Mouse (Mus musculus) limb, embryonic 15.5 days (tissue): ENCODE measurements around the gene Agpat4. TPM values are rescaled to one million over a fixed set of nuclear protein-coding genes. Genes with fewer than 3 reads are reported as not detected.
A peak's percentile ranks its signal among the peaks of the same experiment; 100 is the strongest.

Experiments used
- ATAC-seq: fragments of 200-750 bp; cut with Nextera tagmentation; 2 replicates; pipeline ENCODE4 v1.8.0; 2017; ENCODE audit warnings: low read depth, moderate TSS enrichment; ENCODE audit not compliant: insufficient number of reproducible peaks, low FRiP score, low TSS enrichment
- H3K27ac ChIP-seq: fragments of 300-500 bp; sonication (generic); 2 replicates; pipeline ENCODE4 v1.5.1; 2015; ENCODE audit warnings: moderate library complexity, mild to moderate bottlenecking, inconsistent platforms
- H3K27me3 ChIP-seq: fragments of 300-500 bp; sonication (generic); 2 replicates; pipeline ENCODE4 v1.6.1; 2015; ENCODE audit warnings: inconsistent platforms
- H3K36me3 ChIP-seq: fragments of 300-500 bp; sonication (generic); 2 replicates; pipeline ENCODE4 v1.6.1; 2015; ENCODE audit warnings: inconsistent platforms
- H3K4me1 ChIP-seq: fragments of 300-500 bp; sonication (generic); 2 replicates; pipeline ENCODE4 v1.6.1; 2015; ENCODE audit warnings: inconsistent platforms
- H3K4me2 ChIP-seq: fragments of 300-500 bp; sonication (generic); 2 replicates; pipeline ENCODE4 v1.6.1; 2015; ENCODE audit warnings: mild to moderate bottlenecking, inconsistent platforms
- H3K4me3 ChIP-seq: fragments of 300-500 bp; sonication (generic); 2 replicates; pipeline ENCODE4 v1.5.1; 2015; ENCODE audit warnings: mild to moderate bottlenecking, inconsistent platforms
- H3K9ac ChIP-seq: fragments of 300-500 bp; sonication (generic); 2 replicates; pipeline ENCODE4 v1.6.1; 2015; ENCODE audit warnings: inconsistent platforms
- H3K9me3 ChIP-seq: fragments of 300-500 bp; sonication (generic); 2 replicates; pipeline ENCODE4 v1.6.1; 2016; ENCODE audit warnings: inconsistent platforms
- WGBS: fragments of 180-500 bp; shearing (Covaris S2); methylation state at CpG from one replicate; pipeline ENCODE4 v1.1.7; 2015; 5-methylcytosine and 5-hydroxymethylcytosine counted together
- polyA plus RNA-seq: library from polyadenylated mRNA; unstranded; fragments of >200 nt; fragmentation: Nextera tagmentation; extraction: Ambion mirVana; gene quantifications from 2 replicates; pipeline ENCODE4 v1.2.1, GENCODE M21; 2015

The Agpat4 gene
- polyA plus RNA-seq, 1 experiment from 2014 or later: 57.7 TPM

DNA sequence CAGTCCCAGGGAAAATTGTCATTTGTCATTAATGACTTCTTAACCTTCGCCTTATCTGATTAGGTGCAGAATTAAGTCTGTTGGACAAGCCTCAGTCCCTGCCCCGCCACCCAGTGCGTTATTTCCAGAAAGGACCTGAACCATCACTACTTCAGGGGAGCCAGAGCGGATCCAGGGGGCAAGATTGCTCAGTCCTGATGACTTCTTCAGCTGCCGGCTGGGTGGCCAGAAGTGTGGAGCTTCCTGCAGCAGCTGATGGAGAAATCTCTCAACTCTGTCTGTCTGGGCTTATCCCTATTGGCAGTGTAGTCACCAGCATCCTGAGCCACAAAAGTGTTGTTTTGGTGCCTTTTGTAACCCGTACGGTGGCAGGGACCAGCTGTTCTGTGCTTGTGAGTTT is 60.8 kb downstream of the Agpat4 start:
- Histone ChIP-seq H3K9me3 (no peaks in the 10 kb centered on the region), H3K4me2 (no peak overlapping the region), H3K27ac (no peak overlapping the region), H3K9ac (no peak overlapping the region), H3K27me3 (no peaks in the 10 kb centered on the region), H3K36me3 (peaks cover 10% of the 10 kb centered on the region), H3K4me3 (no peak overlapping the region), H3K4me1 (peaks cover 7% of the 10 kb centered on the region; the same call in 1 of the 2 replicates)
- 84% methylated on average over 7 of the region's 7 CpGs for WGBS
- ATAC-seq: no peak

- peaks cover 7% of the 10 kb centered on the region; the same call in 1 of the 2 replicates for H3K36me3 ChIP-seq
- H3K4me3 ChIP-seq: no peak overlapping the region
- no peak for ATAC-seq
Observed at GRCm38 (mm10) chr17:12179766-12180165, 61.3 kb downstream of the Agpat4 start.

GRCm38 (mm10) chr17:12182702-12183485 is 64.4 kb downstream of the Agpat4 start:
- no peak overlapping the region for H3K4me2 ChIP-seq
- no peak overlapping the region for H3K9ac ChIP-seq
- no peak overlapping the region for H3K27ac ChIP-seq
- no peaks in the 10 kb centered on the region for H3K9me3 ChIP-seq
- WGBS: 68% methylated on average over 5 of the region's 5 CpGs
- H3K4me1 ChIP-seq: peaks cover 7% of the 10 kb centered on the region; the same call in 1 of the 2 replicates
- ATAC-seq: no peak
- H3K27me3 ChIP-seq: no peaks in the 10 kb centered on the region
- no peak overlapping the region for H3K4me3 ChIP-seq
- H3K36me3 ChIP-seq: peaks cover 4% of the 10 kb centered on the region; the same call in 1 of the 2 replicates

More at GRCm38 (mm10) chr17:12179766-12180165, 61.3 kb downstream of the Agpat4 start:
- Histone ChIP-seq H3K27ac (no peak overlapping the region), H3K27me3 (no peaks in the 10 kb centered on the region), H3K4me2 (no peak overlapping the region), H3K9ac (no peak overlapping the region), H3K9me3 (no peaks in the 10 kb centered on the region), H3K4me1 (peaks cover 7% of the 10 kb centered on the region; the same call in 1 of the 2 replicates)
- 64% methylated on average over 2 of the region's 2 CpGs for WGBS

DNA sequence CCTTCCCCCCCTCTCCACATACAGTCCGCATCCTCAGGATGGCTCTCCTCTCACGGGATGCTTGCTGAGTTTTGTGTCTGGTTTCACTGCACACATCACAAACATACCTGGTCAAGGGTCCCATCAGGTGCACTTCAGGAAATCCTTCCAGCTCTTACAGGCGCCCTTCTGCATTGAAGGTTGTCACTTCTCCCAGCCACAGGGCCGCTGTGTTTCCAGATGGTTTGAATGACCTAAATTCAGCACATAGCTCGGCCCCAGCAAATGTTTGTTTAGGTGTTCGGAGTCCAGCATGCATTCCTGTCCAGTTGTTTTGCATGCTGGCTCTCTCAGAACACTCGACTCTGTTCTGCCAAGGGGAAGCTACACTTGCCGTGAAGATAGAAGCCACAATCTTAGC is 65.8 kb downstream of the Agpat4 start:
- ATAC-seq: no peak
- WGBS: 74% methylated on average over 8 of the region's 8 CpGs
- Histone ChIP-seq H3K36me3 (no peaks in the 10 kb centered on the region), H3K9ac (no peak overlapping the region), H3K27ac (no peak overlapping the region), H3K27me3 (no peaks in the 10 kb centered on the region), H3K4me1 (peaks cover 7% of the 10 kb centered on the region; the same call in 1 of the 2 replicates), H3K4me3 (no peak overlapping the region), H3K9me3 (no peaks in the 10 kb centered on the region), H3K4me2 (no peak overlapping the region)

GRCm38 (mm10) chr17:12185855-12186254 is 67.4 kb downstream of the Agpat4 start:
- H3K36me3 ChIP-seq: peaks cover 7% of the 10 kb centered on the region; the same call in 1 of the 2 replicates

GRCm38 (mm10) chr17:12186341-12186740 is 67.8 kb downstream of the Agpat4 start:
- 78% methylated on average over 3 of the region's 3 CpGs for WGBS
- H3K27ac ChIP-seq: no peak overlapping the region
- peaks cover 7% of the 10 kb centered on the region; the same call in 1 of the 2 replicates for H3K36me3 ChIP-seq
- no peak overlapping the region for H3K9ac ChIP-seq
- H3K9me3 ChIP-seq: no peaks in the 10 kb centered on the region
- no peak overlapping the region for H3K4me3 ChIP-seq
- H3K27me3 ChIP-seq: no peaks in the 10 kb centered on the region
- no peak for ATAC-seq
- no peak overlapping the region for H3K4me2 ChIP-seq
- H3K4me1 ChIP-seq: no peaks in the 10 kb centered on the region

More at GRCm38 (mm10) chr17:12185855-12186254, 67.4 kb downstream of the Agpat4 start:
- Histone ChIP-seq H3K27ac (no peak overlapping the region), H3K4me3 (no peak overlapping the region), H3K4me2 (no peak overlapping the region), H3K9ac (no peak overlapping the region), H3K27me3 (no peaks in the 10 kb centered on the region), H3K9me3 (no peaks in the 10 kb centered on the region), H3K4me1 (no peaks in the 10 kb centered on the region)
- ATAC-seq: no peak
- WGBS: 94% methylated on average over 4 of the region's 4 CpGs

GRCm38 (mm10) chr17:12187782-12188181 is 69.3 kb downstream of the Agpat4 start:
- H3K27me3 ChIP-seq: no peaks in the 10 kb centered on the region
- H3K9me3 ChIP-seq: no peaks in the 10 kb centered on the region
- H3K4me2 ChIP-seq: no peak overlapping the region
- H3K9ac ChIP-seq: no peak overlapping the region
- peaks cover 7% of the 10 kb centered on the region; the same call in 1 of the 2 replicates for H3K36me3 ChIP-seq
- H3K27ac ChIP-seq: no peak overlapping the region
- no peak overlapping the region for H3K4me3 ChIP-seq
- no peaks in the 10 kb centered on the region for H3K4me1 ChIP-seq
- no peak for ATAC-seq
- WGBS: 67% methylated on average over 1 of the region's 1 CpGs

- ATAC-seq: peak; percentile 67; the same call in 1 of the 2 replicates
- Histone ChIP-seq H3K4me2 (no peak overlapping the region), H3K4me3 (no peak overlapping the region)
Observed at GRCm38 (mm10) chr17:12195137-12195536, 76.6 kb downstream of the Agpat4 start.

GRCm38 (mm10) chr17:12195604-12196003 is 77.1 kb downstream of the Agpat4 start:
- H3K9ac ChIP-seq: no peak overlapping the region
- H3K4me3 ChIP-seq: no peak overlapping the region
- peak overlapping the region; percentile 39 for H3K27ac ChIP-seq
- 49% methylated on average over 10 of the region's 10 CpGs for WGBS
- ATAC-seq: no peak
- H3K27me3 ChIP-seq: no peaks in the 10 kb centered on the region
- H3K4me1 ChIP-seq: peaks cover 21% of the 10 kb centered on the region
- H3K9me3 ChIP-seq: no peaks in the 10 kb centered on the region
- no peaks in the 10 kb centered on the region for H3K36me3 ChIP-seq
- H3K4me2 ChIP-seq: no peak overlapping the region

More at GRCm38 (mm10) chr17:12195137-12195536, 76.6 kb downstream of the Agpat4 start:
- Histone ChIP-seq H3K36me3 (no peaks in the 10 kb centered on the region), H3K9ac (no peak overlapping the region), H3K27me3 (no peaks in the 10 kb centered on the region), H3K27ac (peak overlapping the region; percentile 39), H3K4me1 (peaks cover 20% of the 10 kb centered on the region), H3K9me3 (no peaks in the 10 kb centered on the region)
- 11% methylated on average over 5 of the region's 5 CpGs for WGBS

GRCm38 (mm10) chr17:12199933-12200332 is 81.4 kb downstream of the Agpat4 start:
- no peak overlapping the region; the same call in 1 of the 2 replicates for H3K27ac ChIP-seq
- H3K9me3 ChIP-seq: no peaks in the 10 kb centered on the region
- no peak overlapping the region for H3K4me3 ChIP-seq
- no peaks in the 10 kb centered on the region for H3K36me3 ChIP-seq
- H3K9ac ChIP-seq: no peak overlapping the region
- H3K27me3 ChIP-seq: no peaks in the 10 kb centered on the region
- H3K4me1 ChIP-seq: peaks cover 36% of the 10 kb centered on the region
- no peak for ATAC-seq
- WGBS: 45% methylated on average over 4 of the region's 4 CpGs
- no peak overlapping the region for H3K4me2 ChIP-seq

GRCm38 (mm10) chr17:12201086-12201485 is 82.6 kb downstream of the Agpat4 start:
- no peaks in the 10 kb centered on the region for H3K27me3 ChIP-seq
- no peak for ATAC-seq
- H3K4me3 ChIP-seq: no peak overlapping the region
- H3K27ac ChIP-seq: no peak overlapping the region
- H3K36me3 ChIP-seq: no peaks in the 10 kb centered on the region
- WGBS: 93% methylated on average over 1 of the region's 1 CpGs
- H3K9ac ChIP-seq: no peak overlapping the region
- H3K9me3 ChIP-seq: no peaks in the 10 kb centered on the region
- H3K4me1 ChIP-seq: peaks cover 36% of the 10 kb centered on the region
- H3K4me2 ChIP-seq: no peak overlapping the region

GRCm38 (mm10) chr17:12203414-12203897 is 85.0 kb downstream of the Agpat4 start:
- Histone ChIP-seq H3K36me3 (no peaks in the 10 kb centered on the region), H3K4me2 (no peak overlapping the region), H3K27ac (no peak overlapping the region), H3K4me3 (no peak overlapping the region), H3K4me1 (peaks cover 50% of the 10 kb centered on the region), H3K9me3 (no peaks in the 10 kb centered on the region), H3K9ac (no peak overlapping the region), H3K27me3 (no peaks in the 10 kb centered on the region)
- 58% methylated on average over 15 of the region's 15 CpGs for WGBS
- ATAC-seq: no peak
